Mouse (Mus musculus) liver, adult 2 months (tissue): ENCODE measurements around the gene Atp6v1g1.

Experiments used
- CTCF ChIP-seq: fragments of 200-500 bp; IDR thresholded peaks from 2 replicates; pipeline ENCODE4 v1.5.1; 2011; ENCODE audit warnings: low read depth, low read length, control low read depth
- POLR2A ChIP-seq: fragments of 200-500 bp; IDR thresholded peaks from 2 replicates; pipeline ENCODE4 v1.6.1; 2011; ENCODE audit warnings: low read length, control low read depth; ENCODE audit not compliant: insufficient read depth; ENCODE audit errors: extremely low read depth

GRCm38 (mm10) chr4:63557124-63558059, 12.8 kb downstream of the Atp6v1g1 start:
- TF ChIP-seq POLR2A = no peak
- no peak for TF ChIP-seq CTCF
